Mouse (Mus musculus): Measurements from ENCODE around the gene Dpf2. TPM values are rescaled to one million over a fixed set of nuclear protein-coding genes. Genes with fewer than 3 reads are reported as not detected.
"Not testable (repeated sequence)": the region's sequence is repeated elsewhere in the genome, so short reads cannot be mapped to it uniquely, and the experiment has no call there.

The Dpf2 gene
- polyA plus RNA-seq, 1 experiment: 106 TPM

GRCm38 (mm10) chr19:5894002-5894678 lies 18.7 kb downstream of the Dpf2 start, which contains the start of gene Tigd3:
Gene Tigd3 (minus strand): TSS chr19:5894149.
- DNase-seq (ENCODE audit: extremely low spot score in 1 of 2, low spot score in 1 of 2): peak; percentile 94 to 97

GRCm38 (mm10) chr19:5893282-5894001 lies 19.4 kb downstream of the Dpf2 start:
- no peak for DNase-seq (ENCODE audit: extremely low spot score in 1 of 2, low spot score in 1 of 2)

- DNase-seq (ENCODE audit: extremely low spot score in 1 of 2, low spot score in 1 of 2): no peak
These were observed 20.1 kb downstream of the Dpf2 start for GRCm38 (mm10) chr19:5892735-5893134.

GRCm38 (mm10) chr19:5892262-5892661 lies 20.5 kb downstream of the Dpf2 start:
- no peak for DNase-seq (ENCODE audit: extremely low spot score in 1 of 2, low spot score in 1 of 2)

GRCm38 (mm10) chr19:5891521-5892258 lies 21.1 kb downstream of the Dpf2 start:
- no peak for DNase-seq (ENCODE audit: extremely low spot score in 1 of 2, low spot score in 1 of 2)

- no peak for DNase-seq (ENCODE audit: extremely low spot score in 1 of 2, low spot score in 1 of 2)
These were observed 23.6 kb downstream of the Dpf2 start for GRCm38 (mm10) chr19:5889211-5889610.

- no peak for DNase-seq (ENCODE audit: extremely low spot score in 1 of 2, low spot score in 1 of 2)
These were observed 25.5 kb downstream of the Dpf2 start for GRCm38 (mm10) chr19:5887234-5887815.

- DNase-seq (ENCODE audit: extremely low spot score in 1 of 2, low spot score in 1 of 2): no peak
These were observed 27.0 kb downstream of the Dpf2 start for GRCm38 (mm10) chr19:5885838-5886237.

GRCm38 (mm10) chr19:5883935-5884334 lies 28.9 kb downstream of the Dpf2 start:
- no peak for DNase-seq (ENCODE audit: extremely low spot score in 1 of 2, low spot score in 1 of 2)

- not testable (repeated sequence) for DNase-seq (ENCODE audit: extremely low spot score in 1 of 2, low spot score in 1 of 2)
These were observed 30.7 kb downstream of the Dpf2 start for GRCm38 (mm10) chr19:5882079-5882478.

- no peak for DNase-seq (ENCODE audit: extremely low spot score in 1 of 2, low spot score in 1 of 2)
These were observed 31.7 kb downstream of the Dpf2 start for GRCm38 (mm10) chr19:5881155-5881554.

GRCm38 (mm10) chr19:5879735-5880134 lies 33.1 kb downstream of the Dpf2 start:
- no peak for DNase-seq (ENCODE audit: extremely low spot score in 1 of 2, low spot score in 1 of 2)

- no peak for DNase-seq (ENCODE audit: extremely low spot score in 1 of 2, low spot score in 1 of 2)
These were observed 33.9 kb downstream of the Dpf2 start for GRCm38 (mm10) chr19:5878916-5879315.

- DNase-seq (ENCODE audit: extremely low spot score in 1 of 2, low spot score in 1 of 2): no peak
These were observed 34.5 kb downstream of the Dpf2 start for GRCm38 (mm10) chr19:5878362-5878722.

GRCm38 (mm10) chr19:5877618-5878361 lies 35.0 kb downstream of the Dpf2 start, which contains the start of gene Slc25a45:
Gene Slc25a45 (plus strand): TSS chr19:5877808.
- peak; percentile 67 to 83 for DNase-seq (ENCODE audit: extremely low spot score in 1 of 2, low spot score in 1 of 2)

- DNase-seq (ENCODE audit: extremely low spot score in 1 of 2, low spot score in 1 of 2): peak; percentile 89 to 95
These were observed 37.8 kb downstream of the Dpf2 start, which contains the start of gene Frmd8 for GRCm38 (mm10) chr19:5874969-5875480. Gene Frmd8 (minus strand): TSS chr19:5875274.

- no peak for DNase-seq (ENCODE audit: extremely low spot score in 1 of 2, low spot score in 1 of 2)
These were observed 38.3 kb downstream of the Dpf2 start for GRCm38 (mm10) chr19:5874391-5874968.

- no peak for DNase-seq (ENCODE audit: extremely low spot score in 1 of 2, low spot score in 1 of 2)
These were observed 39.8 kb downstream of the Dpf2 start for GRCm38 (mm10) chr19:5872931-5873556.

- DNase-seq (ENCODE audit: extremely low spot score in 1 of 2, low spot score in 1 of 2): no peak
These were observed 40.3 kb downstream of the Dpf2 start for GRCm38 (mm10) chr19:5872528-5872927.

All from frontal cortex, adult 2 months (tissue).